In the genomic region with DNA sequence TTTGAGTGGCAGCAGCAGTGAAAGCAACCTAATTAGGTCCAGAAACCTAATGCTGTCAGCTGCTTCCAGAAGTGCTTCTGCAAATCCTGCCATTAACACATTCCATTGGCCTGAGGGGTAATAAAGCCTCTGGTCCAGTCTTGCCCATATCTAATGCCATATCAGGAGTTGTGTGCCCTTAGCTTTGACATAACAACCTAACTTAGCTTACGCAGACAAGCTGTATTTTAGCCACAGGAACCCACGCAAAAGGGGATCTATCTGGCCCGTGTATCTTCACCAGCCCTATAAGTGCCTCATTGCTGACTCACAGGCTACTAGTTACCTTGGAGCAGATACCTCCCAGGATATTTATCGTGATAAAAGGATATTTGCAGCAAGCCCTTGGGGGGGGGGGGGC, we compare ENCODE assay signal across 22 mouse cellular contexts. TPM values are rescaled to one million over a fixed set of nuclear protein-coding genes. Genes with fewer than 3 reads are reported as not detected.
"Had no signal": no experiment of that assay in that cellular context is flagged by ENCODE, and none has a peak within 500 bp of the region (broad histone marks: within the 10 kb centered on the region; RNA-seq: fewer than 3 reads in every experiment).

No protein-coding gene starts in this region.

- H3K27me3 ChIP-seq: lung, embryonic 15.5 days; megakaryocyte, embryonic 14.5 days; midbrain, embryonic 15.5 days had no signal

- ATAC-seq: liver, postnatal 0 days; midbrain, embryonic 15.5 days had no signal

- H3K4me2 ChIP-seq: liver, embryonic 13.5 days; lung, embryonic 15.5 days; midbrain, embryonic 11.5 days; midbrain, embryonic 15.5 days had no signal

- H3K9me3 ChIP-seq: liver, embryonic 13.5 days; lung, embryonic 15.5 days; megakaryocyte, embryonic 14.5 days; midbrain, embryonic 15.5 days had no signal

- H3K4me3 ChIP-seq: liver, embryonic 13.5 days; lung, embryonic 15.5 days; megakaryocyte, embryonic 14.5 days; midbrain, embryonic 15.5 days had no signal

- H3K27ac ChIP-seq: liver, embryonic 13.5 days; lung, embryonic 15.5 days; macrophage; midbrain, embryonic 15.5 days; stomach, postnatal 0 days had no signal

- DNase-seq: kidney, adult 8-10 months; kidney, postnatal 25 days; liver; liver, embryonic 13.5 days; liver, postnatal 0 days; lung, postnatal 14 days; right cerebral cortex, adult 18-20 months; right cerebral cortex, postnatal 25 days; thymus, postnatal 4 days had no signal

- H3K9ac ChIP-seq: liver, embryonic 13.5 days; liver, postnatal 0 days; lung, embryonic 15.5 days; midbrain, embryonic 15.5 days had no signal

RNA-seq across cellular contexts. Expression of a gene that starts 10.3 kb away (rescaled TPM):
- total RNA-seq: layer of hippocampus, postnatal 10 days; left cerebral cortex, postnatal 10 days; monocyte, adult 5-6 weeks had no signal
- polyA plus RNA-seq: kidney, embryonic 16.5 days; limb, embryonic 11.5 days; liver, embryonic 13.5 days; liver, postnatal 0 days; macrophage; neural tube, embryonic 14.5 days; stomach, postnatal 0 days had no signal

RNA-seq across cellular contexts. Expression of a gene that starts 18.1 kb away (rescaled TPM):
- total RNA-seq: layer of hippocampus, adult 18-20 months; left cerebral cortex, postnatal 10 days; monocyte, adult 5-6 weeks had no signal
- polyA plus RNA-seq: kidney, embryonic 16.5 days; limb, embryonic 11.5 days; liver, embryonic 13.5 days; liver, postnatal 0 days; lung, embryonic 15.5 days; macrophage; midbrain, embryonic 11.5 days; midbrain, embryonic 15.5 days; neural tube, embryonic 14.5 days had no signal

RNA-seq across cellular contexts. Expression of a gene that starts 18.4 kb away (rescaled TPM):
- total RNA-seq: monocyte, adult 5-6 weeks had no signal
- polyA plus RNA-seq: macrophage had no signal
